Mouse (Mus musculus) cortical plate, adult 2 months (tissue): ENCODE measurements around the gene Ppih.

Experiments
- CTCF ChIP-seq: fragments of 200-500 bp; IDR thresholded peaks from 2 replicates; pipeline ENCODE4 v1.5.1; 2011; ENCODE audit warnings: mild to moderate bottlenecking, control low read depth, low read length; ENCODE audit not compliant: insufficient read depth; ENCODE audit errors: extremely low read depth
- POLR2A ChIP-seq: fragments of 200-500 bp; IDR thresholded peaks from 2 replicates; pipeline ENCODE4 v1.6.1; 2011; ENCODE audit warnings: mild to moderate bottlenecking, low read length, control low read depth; ENCODE audit not compliant: insufficient read depth; ENCODE audit errors: extremely low read depth

DNA sequence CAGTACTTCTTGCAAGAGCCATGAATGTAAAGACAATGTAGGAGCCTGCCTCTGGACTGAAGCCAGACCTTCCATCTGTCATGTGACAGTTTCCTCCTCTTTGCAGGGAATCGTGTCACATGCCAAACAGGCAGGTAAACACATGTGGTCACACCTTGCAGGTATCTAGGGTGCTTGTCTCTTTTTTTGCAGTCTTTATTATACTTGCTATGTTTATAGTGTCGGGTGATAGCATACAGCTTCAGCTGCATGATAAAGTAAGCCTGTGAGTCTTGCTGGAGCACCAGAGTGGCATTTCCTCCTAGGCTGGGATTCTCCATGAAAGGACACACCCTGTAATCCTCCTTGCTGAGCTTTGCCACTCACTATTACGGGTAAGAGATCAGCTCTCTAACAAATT is 18.6 kb downstream of the Ppih start:
- TF ChIP-seq POLR2A (no peak), CTCF (no peak)
